Mouse (Mus musculus): ENCODE measurements around the gene Slc30a3. TPM values are rescaled to one million over a fixed set of nuclear protein-coding genes. Genes with fewer than 3 reads are reported as not detected.
A peak's percentile ranks its signal among the peaks of the same experiment; 100 is the strongest.

The Slc30a3 gene
- polyA plus RNA-seq, 1 experiment from 2014 or later, result 2.2 TPM

DNA sequence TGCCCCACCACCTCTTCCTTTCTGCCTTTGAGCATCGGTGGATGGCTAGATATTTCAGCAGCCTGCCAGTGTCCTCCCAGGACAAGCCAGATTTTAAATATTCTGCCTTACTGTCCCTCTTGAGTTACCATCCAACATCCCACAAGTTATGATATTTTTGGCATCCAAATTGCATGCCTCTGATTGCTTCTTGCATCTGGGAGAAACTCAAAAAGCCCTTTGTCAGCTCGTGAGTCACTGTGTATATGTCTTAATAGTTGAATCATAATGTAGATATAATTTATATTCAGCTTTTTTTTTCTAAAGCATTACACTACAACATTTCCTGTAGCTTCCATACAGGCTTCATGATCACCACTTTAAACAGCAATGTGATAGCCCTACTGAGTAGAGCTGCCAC lies 20.9 kb downstream of the Slc30a3 start:
- 81% methylated on average over 2 of the region's 2 CpGs for WGBS
- H3K9me3 ChIP-seq, result no peaks in the 10 kb centered on the region
- no peak for ATAC-seq (replicated peaks)

DNA sequence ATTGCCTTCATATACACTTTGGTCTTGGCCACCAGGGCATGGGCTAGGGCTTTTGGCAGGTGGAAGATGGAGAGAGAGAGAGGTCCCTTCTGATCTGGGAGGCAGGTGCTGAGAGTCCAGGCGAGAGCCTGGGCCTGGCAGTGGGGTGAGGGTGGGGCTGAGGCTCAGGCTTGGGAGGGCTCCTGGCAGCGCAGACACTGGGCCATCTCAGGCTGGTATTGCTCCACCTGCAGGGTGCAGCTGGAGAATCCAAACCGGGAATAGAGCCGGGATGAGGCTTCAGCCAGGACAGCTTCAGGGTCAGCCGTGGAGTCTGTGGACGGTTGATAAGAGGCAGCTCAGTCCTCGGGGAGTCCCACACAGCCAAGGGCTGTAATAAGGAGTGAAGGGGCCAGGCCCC lies 21.4 kb downstream of the Slc30a3 start:
- 28% methylated on average over 7 of the region's 7 CpGs for WGBS
- Histone ChIP-seq H3K4me2 (replicated peaks) (no peak overlapping the region), H3K27ac (replicated peaks) (no peak overlapping the region), H3K9ac (replicated peaks) (no peak overlapping the region), H3K27me3 (peaks cover 23% of the 10 kb centered on the region), H3K9me3 (no peaks in the 10 kb centered on the region), H3K36me3 (no peaks in the 10 kb centered on the region), H3K4me3 (no peak overlapping the region), H3K4me1 (no peaks in the 10 kb centered on the region; the same call in 1 of the 2 replicates)
- ATAC-seq (replicated peaks), result no peak

More for the DNA sequence above, 20.9 kb downstream of the Slc30a3 start:
- no peak overlapping the region for H3K4me2 ChIP-seq (replicated peaks)
- H3K27me3 ChIP-seq, result peaks cover 28% of the 10 kb centered on the region
- H3K4me3 ChIP-seq, result no peak overlapping the region
- H3K9ac ChIP-seq (replicated peaks), result no peak overlapping the region
- no peak overlapping the region for H3K27ac ChIP-seq (replicated peaks)
- no peaks in the 10 kb centered on the region for H3K36me3 ChIP-seq
- H3K4me1 ChIP-seq, result no peaks in the 10 kb centered on the region; the same call in 1 of the 2 replicates

- no peaks in the 10 kb centered on the region; the same call in 1 of the 2 replicates for H3K4me1 ChIP-seq
- WGBS, result 1% methylated on average over 8 of the region's 8 CpGs
- H3K27ac ChIP-seq (replicated peaks), result no peak overlapping the region
- H3K4me3 ChIP-seq, result no peak overlapping the region
- H3K36me3 ChIP-seq, result no peaks in the 10 kb centered on the region; the same call in 1 of the 2 replicates
- 0 out of 2 replicates have a peak, but pooled peaks have one; percentile 23 for ATAC-seq (replicated peaks)
- H3K9me3 ChIP-seq, result no peaks in the 10 kb centered on the region
- no peak overlapping the region for H3K4me2 ChIP-seq (replicated peaks)
- H3K9ac ChIP-seq (replicated peaks), result no peak overlapping the region
- H3K27me3 ChIP-seq, result no peaks in the 10 kb centered on the region
Observed at GRCm38 (mm10) chr5:31083949-31084348, 24.1 kb downstream of the Slc30a3 start.

- 38% methylated on average over 12 of the region's 12 CpGs for WGBS
- Histone ChIP-seq H3K9ac (replicated peaks) (no peak overlapping the region), H3K4me1 (no peaks in the 10 kb centered on the region; the same call in 1 of the 2 replicates), H3K4me3 (no peak overlapping the region), H3K9me3 (no peaks in the 10 kb centered on the region), H3K27ac (replicated peaks) (no peak overlapping the region), H3K4me2 (replicated peaks) (no peak overlapping the region), H3K36me3 (peaks cover 2% of the 10 kb centered on the region), H3K27me3 (no peaks in the 10 kb centered on the region)
- ATAC-seq (replicated peaks), result 0 out of 2 replicates have a peak, but pooled peaks have one; percentile 12
Observed at GRCm38 (mm10) chr5:31082935-31083625, 25.0 kb downstream of the Slc30a3 start.

GRCm38 (mm10) chr5:31082355-31082754 lies 25.7 kb downstream of the Slc30a3 start:
- Histone ChIP-seq H3K9ac (replicated peaks) (no peak overlapping the region), H3K4me2 (replicated peaks) (no peak overlapping the region), H3K9me3 (no peaks in the 10 kb centered on the region), H3K4me3 (no peak overlapping the region), H3K36me3 (peaks cover 8% of the 10 kb centered on the region), H3K27ac (replicated peaks) (no peak overlapping the region), H3K4me1 (no peaks in the 10 kb centered on the region; the same call in 1 of the 2 replicates), H3K27me3 (no peaks in the 10 kb centered on the region)
- peak; percentile 47; the same call in 1 of the 2 replicates for ATAC-seq (replicated peaks)
- WGBS, result 14% methylated on average over 5 of the region's 5 CpGs

GRCm38 (mm10) chr5:31081386-31081785 lies 26.7 kb downstream of the Slc30a3 start:
- H3K9ac ChIP-seq (replicated peaks), result no peak overlapping the region
- H3K4me1 ChIP-seq, result no peaks in the 10 kb centered on the region; the same call in 1 of the 2 replicates
- peaks cover 15% of the 10 kb centered on the region for H3K36me3 ChIP-seq
- H3K4me2 ChIP-seq (replicated peaks), result no peak overlapping the region
- WGBS, result 72% methylated on average over 3 of the region's 3 CpGs
- no peaks in the 10 kb centered on the region for H3K27me3 ChIP-seq
- no peak overlapping the region for H3K4me3 ChIP-seq
- no peak overlapping the region for H3K27ac ChIP-seq (replicated peaks)
- no peak for ATAC-seq (replicated peaks)
- H3K9me3 ChIP-seq, result no peaks in the 10 kb centered on the region

DNA sequence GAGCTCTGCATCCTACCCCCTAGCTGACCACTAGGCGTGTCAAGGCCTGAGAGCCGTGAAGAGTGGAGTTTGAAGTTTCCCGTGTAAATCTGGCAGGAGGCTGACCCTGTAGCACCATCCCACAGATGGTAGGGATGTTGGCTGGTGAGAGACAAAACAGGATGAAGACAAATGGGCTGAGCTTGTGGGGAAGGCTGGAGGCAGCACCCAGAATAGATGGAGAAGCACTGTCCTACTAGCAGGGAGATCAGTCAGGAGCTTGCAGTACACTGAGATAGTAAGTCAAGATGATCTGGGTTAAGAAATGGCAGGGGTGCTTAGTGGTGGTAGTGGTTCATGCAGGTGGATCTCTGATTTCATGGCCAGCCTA lies 27.3 kb downstream of the Slc30a3 start:
- Histone ChIP-seq H3K4me2 (replicated peaks) (no peak overlapping the region), H3K4me1 (no peaks in the 10 kb centered on the region; the same call in 1 of the 2 replicates), H3K9me3 (no peaks in the 10 kb centered on the region), H3K27ac (replicated peaks) (no peak overlapping the region), H3K27me3 (no peaks in the 10 kb centered on the region), H3K9ac (replicated peaks) (no peak overlapping the region), H3K36me3 (peaks cover 21% of the 10 kb centered on the region), H3K4me3 (no peak overlapping the region)
- WGBS, result 78% methylated on average over 3 of the region's 3 CpGs
- no peak for ATAC-seq (replicated peaks)

DNA sequence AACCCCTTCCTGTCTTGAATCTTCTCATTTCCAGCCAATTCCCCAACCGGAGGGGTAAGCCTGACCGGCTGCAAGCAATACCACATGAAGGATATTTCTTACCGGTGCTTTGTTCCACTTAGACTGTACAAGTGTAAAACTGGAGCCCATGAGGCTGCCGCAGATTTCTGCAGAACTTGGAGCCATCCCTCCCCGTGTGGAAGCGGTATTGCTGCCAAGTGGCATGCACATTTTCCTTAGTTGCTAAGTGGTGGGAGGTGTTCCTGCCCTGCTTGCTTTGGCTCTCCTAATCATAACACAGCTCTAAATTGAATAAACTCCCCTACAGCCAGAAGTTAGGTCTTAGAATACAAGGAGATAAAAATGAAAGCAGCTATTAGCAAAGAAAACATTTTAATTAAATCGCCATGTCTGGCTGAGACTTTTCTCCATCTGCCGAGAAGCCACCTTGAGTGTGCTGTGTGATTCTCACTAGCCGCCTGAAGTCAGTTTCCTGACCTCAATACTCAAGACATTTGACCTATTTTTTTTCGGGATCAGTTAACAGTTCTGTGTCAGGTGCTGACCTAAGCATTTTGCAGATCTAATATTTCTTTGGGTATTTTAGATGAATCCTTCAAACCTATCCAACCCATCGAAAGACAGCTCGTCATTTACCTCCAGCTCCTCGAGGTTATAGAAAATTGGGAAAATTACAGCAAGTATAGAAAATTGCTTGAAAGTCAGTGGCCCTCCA lies 27.8 kb downstream of the Slc30a3 start:
- Histone ChIP-seq H3K27me3 (no peaks in the 10 kb centered on the region), H3K9ac (replicated peaks) (no peak overlapping the region), H3K36me3 (peaks cover 26% of the 10 kb centered on the region), H3K4me1 (no peaks in the 10 kb centered on the region; the same call in 1 of the 2 replicates), H3K4me2 (replicated peaks) (no peak overlapping the region), H3K4me3 (no peak overlapping the region), H3K27ac (replicated peaks) (no peak overlapping the region), H3K9me3 (no peaks in the 10 kb centered on the region)
- no peak for ATAC-seq (replicated peaks)
- 79% methylated on average over 13 of the region's 13 CpGs for WGBS

GRCm38 (mm10) chr5:31076346-31076745 lies 31.7 kb downstream of the Slc30a3 start:
- no peak overlapping the region for H3K4me2 ChIP-seq (replicated peaks)
- peaks cover 62% of the 10 kb centered on the region for H3K36me3 ChIP-seq
- H3K27ac ChIP-seq (replicated peaks), result no peak overlapping the region
- no peak overlapping the region for H3K9ac ChIP-seq (replicated peaks)
- 92% methylated on average over 13 of the region's 13 CpGs for WGBS
- H3K27me3 ChIP-seq, result no peaks in the 10 kb centered on the region
- no peak overlapping the region for H3K4me3 ChIP-seq
- no peaks in the 10 kb centered on the region for H3K4me1 ChIP-seq
- ATAC-seq (replicated peaks), result no peak
- H3K9me3 ChIP-seq, result no peaks in the 10 kb centered on the region

DNA sequence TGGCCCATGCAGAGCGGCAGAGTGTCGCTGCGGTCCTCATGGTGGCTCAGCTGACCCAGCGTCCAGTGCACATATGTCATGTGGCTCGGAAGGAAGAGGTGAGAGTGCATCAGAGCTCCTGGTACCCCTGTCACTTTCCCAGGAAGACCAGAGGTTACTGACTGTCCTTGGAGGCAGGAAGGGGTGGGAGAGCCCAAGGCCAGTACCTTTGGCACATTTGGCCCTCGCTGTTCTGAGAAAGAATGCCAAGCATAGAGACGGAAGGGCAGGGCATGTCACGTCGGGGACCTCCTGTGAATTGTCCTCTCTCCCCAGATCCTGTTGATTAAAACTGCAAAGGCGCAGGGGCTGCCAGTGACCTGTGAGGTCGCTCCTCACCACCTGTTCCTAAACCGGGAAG lies 34.9 kb downstream of the Slc30a3 start:
- no peaks in the 10 kb centered on the region for H3K9me3 ChIP-seq
- H3K4me1 ChIP-seq, result no peaks in the 10 kb centered on the region
- no peak for ATAC-seq (replicated peaks)
- H3K9ac ChIP-seq (replicated peaks), result no peak overlapping the region
- H3K36me3 ChIP-seq, result peaks cover 92% of the 10 kb centered on the region
- no peaks in the 10 kb centered on the region for H3K27me3 ChIP-seq
- no peak overlapping the region for H3K27ac ChIP-seq (replicated peaks)
- 93% methylated on average over 12 of the region's 12 CpGs for WGBS
- no peak overlapping the region for H3K4me3 ChIP-seq
- H3K4me2 ChIP-seq (replicated peaks), result no peak overlapping the region

- H3K27me3 ChIP-seq, result no peaks in the 10 kb centered on the region
- WGBS, result 92% methylated on average over 11 of the region's 11 CpGs
- H3K4me3 ChIP-seq, result no peak overlapping the region
- H3K27ac ChIP-seq (replicated peaks), result no peak overlapping the region
- ATAC-seq (replicated peaks), result no peak
- H3K4me2 ChIP-seq (replicated peaks), result no peak overlapping the region
- no peak overlapping the region for H3K9ac ChIP-seq (replicated peaks)
- H3K4me1 ChIP-seq, result no peaks in the 10 kb centered on the region
- H3K36me3 ChIP-seq, result peaks cover 93% of the 10 kb centered on the region
- no peaks in the 10 kb centered on the region for H3K9me3 ChIP-seq
Observed at GRCm38 (mm10) chr5:31071821-31072220, 36.2 kb downstream of the Slc30a3 start.

GRCm38 (mm10) chr5:31071059-31071458 lies 37.0 kb downstream of the Slc30a3 start:
- H3K9me3 ChIP-seq, result no peaks in the 10 kb centered on the region
- no peak overlapping the region for H3K27ac ChIP-seq (replicated peaks)
- H3K36me3 ChIP-seq, result peaks cover 94% of the 10 kb centered on the region
- H3K27me3 ChIP-seq, result no peaks in the 10 kb centered on the region
- no peak overlapping the region for H3K9ac ChIP-seq (replicated peaks)
- no peaks in the 10 kb centered on the region for H3K4me1 ChIP-seq
- no peak overlapping the region for H3K4me3 ChIP-seq
- WGBS, result 87% methylated on average over 2 of the region's 2 CpGs
- H3K4me2 ChIP-seq (replicated peaks), result no peak overlapping the region
- ATAC-seq (replicated peaks), result no peak
